Mouse (Mus musculus) spleen, adult 2 months (tissue): ENCODE results near the gene Agpat2. TPM values are rescaled to one million over a fixed set of nuclear protein-coding genes. Genes with fewer than 3 reads are reported as not detected.
A peak's percentile ranks its signal among the peaks of the same experiment; 100 is the strongest.

ENCODE experiments used
- DNase-seq, 2 experiments: peaks; one replicate each; pipeline versions ENCODE4 v3.0.0 to v3.0.0-alpha.2; 2012 to 2021; ENCODE audit warnings: low spot score in 2 of 2, low read depth in 1 of 2
- H3K27ac ChIP-seq: fragments of 200-500 bp; 2 replicates; pipeline ENCODE4 v1.5.1; 2012; ENCODE audit warnings: low read length, inconsistent platforms; ENCODE audit not compliant: insufficient read depth
- H3K27me3 ChIP-seq: fragments of 200-500 bp; 2 replicates; pipeline ENCODE4 v1.6.1; 2012; ENCODE audit warnings: mild to moderate bottlenecking, moderate library complexity, low read length, inconsistent platforms; ENCODE audit not compliant: control insufficient read depth, insufficient read depth
- H3K36me3 ChIP-seq: fragments of 200-500 bp; 2 replicates; pipeline ENCODE4 v1.6.1; 2012; ENCODE audit warnings: mild to moderate bottlenecking, low read length, inconsistent platforms; ENCODE audit not compliant: control insufficient read depth, insufficient read depth
- H3K4me1 ChIP-seq: fragments of 200-500 bp; 2 replicates; pipeline ENCODE4 v1.6.1; 2011; ENCODE audit warnings: inconsistent platforms; ENCODE audit not compliant: control insufficient read depth, insufficient read depth, insufficient read length
- H3K4me3 ChIP-seq: fragments of 200-500 bp; 2 replicates; pipeline ENCODE4 v1.5.1; 2011; ENCODE audit warnings: mild to moderate bottlenecking, inconsistent platforms; ENCODE audit not compliant: insufficient read depth, insufficient read length; ENCODE audit errors: extremely low read depth
- CTCF ChIP-seq: fragments of 200-500 bp; IDR thresholded peaks from 2 replicates; pipeline ENCODE4 v1.5.1; 2011; ENCODE audit warnings: mild to moderate bottlenecking, inconsistent platforms; ENCODE audit not compliant: insufficient read depth, insufficient read length, insufficient replicate concordance; ENCODE audit errors: extremely low read depth
- POLR2A ChIP-seq: fragments of 200-500 bp; IDR thresholded peaks from 2 replicates; pipeline ENCODE4 v1.6.1; 2011; ENCODE audit warnings: low read depth, low read length, inconsistent platforms
- WGBS: fragments of 180-500 bp; shearing (Covaris S2); methylation state at CpG from one replicate; pipeline ENCODE4 v1.1.7; 2018; 5-methylcytosine and 5-hydroxymethylcytosine counted together
- polyA plus RNA-seq: library from polyadenylated mRNA; depleted of rRNA; stranded (reverse); fragments of >200 nt; gene quantifications from 2 replicates; pipeline ENCODE4 v1.2.3, GENCODE M21; 2012

The Agpat2 gene
- polyA plus RNA-seq, 1 experiment = 22.7 TPM

GRCm38 (mm10) chr2:26578369-26578768 lies 25.8 kb downstream of the Agpat2 start:
- no peak for DNase-seq
- no peaks in the 10 kb centered on the region for H3K27me3 ChIP-seq
- 6% methylated on average over 6 of the region's 6 CpGs for WGBS
- no peaks in the 10 kb centered on the region; the same call in 1 of the 2 replicates for H3K4me1 ChIP-seq
- 0 out of 2 replicates have a peak overlapping the region, but pooled peaks have one; percentile 37 for H3K27ac ChIP-seq
- H3K36me3 ChIP-seq = no peaks in the 10 kb centered on the region
- TF ChIP-seq POLR2A (no peak), CTCF (no peak)
- H3K4me3 ChIP-seq = no peak overlapping the region

- no peak for DNase-seq
- H3K4me3 ChIP-seq = no peak overlapping the region
- H3K36me3 ChIP-seq = no peaks in the 10 kb centered on the region
- H3K27ac ChIP-seq = peak overlapping the region; percentile 30
- no peaks in the 10 kb centered on the region for H3K27me3 ChIP-seq
- H3K4me1 ChIP-seq = no peaks in the 10 kb centered on the region; the same call in 1 of the 2 replicates
- no peak for TF ChIP-seq CTCF
- 71% methylated on average over 4 of the region's 4 CpGs for WGBS
Measured at GRCm38 (mm10) chr2:26576462-26576861, 27.8 kb downstream of the Agpat2 start.

DNA sequence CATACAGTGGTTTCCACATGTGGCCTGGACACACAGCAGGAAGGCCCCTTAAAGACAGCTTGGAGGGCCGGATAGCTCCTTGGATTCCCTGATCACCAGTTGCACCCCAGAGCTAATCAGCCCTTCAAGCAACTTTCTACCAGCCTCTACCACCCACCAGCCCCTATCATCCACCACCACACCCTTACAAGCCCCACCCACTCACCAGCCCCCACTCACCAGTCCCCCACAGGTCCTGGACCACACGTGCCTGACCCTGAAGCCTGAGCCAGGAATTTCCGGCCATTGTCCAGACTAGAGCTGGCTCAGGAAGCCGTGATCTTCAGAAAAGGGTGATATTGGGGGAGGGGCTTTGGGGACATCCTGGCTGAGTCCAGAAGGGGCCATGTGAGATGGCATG lies 28.4 kb downstream of the Agpat2 start:
- Histone ChIP-seq H3K4me1 (no peaks in the 10 kb centered on the region; the same call in 1 of the 2 replicates), H3K27ac (peak overlapping the region; percentile 30), H3K36me3 (no peaks in the 10 kb centered on the region), H3K27me3 (no peaks in the 10 kb centered on the region), H3K4me3 (no peak overlapping the region)
- TF ChIP-seq CTCF = no peak
- TF ChIP-seq POLR2A = no peak
- 75% methylated on average over 4 of the region's 4 CpGs for WGBS
- DNase-seq = no peak

DNA sequence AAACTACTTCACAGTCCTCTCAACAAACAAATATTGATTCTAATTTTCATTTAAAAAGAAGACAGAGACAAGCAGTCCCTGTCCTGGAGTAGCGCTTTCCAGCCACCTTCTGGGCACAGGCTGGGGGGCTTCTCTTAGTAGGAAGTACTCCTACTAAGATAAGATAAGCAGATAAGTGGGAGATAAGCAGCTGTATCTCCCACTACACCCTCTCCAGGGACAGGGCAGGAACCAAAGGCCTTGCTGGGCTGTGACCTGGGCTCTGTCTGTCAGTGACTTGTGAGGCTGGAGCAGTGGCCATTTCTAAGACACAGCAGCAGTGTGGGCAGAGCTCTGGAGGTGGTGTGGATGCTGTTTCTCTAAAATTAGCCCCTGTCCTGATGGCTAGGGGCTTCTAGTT lies 28.8 kb downstream of the Agpat2 start:
- H3K4me3 ChIP-seq = no peak overlapping the region

GRCm38 (mm10) chr2:26574862-26575261 lies 29.4 kb downstream of the Agpat2 start:
- Histone ChIP-seq H3K27me3 (no peaks in the 10 kb centered on the region), H3K27ac (no peak overlapping the region), H3K36me3 (no peaks in the 10 kb centered on the region), H3K4me3 (no peak overlapping the region), H3K4me1 (no peaks in the 10 kb centered on the region; the same call in 1 of the 2 replicates)
- WGBS = 83% methylated on average over 5 of the region's 5 CpGs
- no peak for DNase-seq
- TF ChIP-seq POLR2A (no peak), CTCF (no peak)

More for the DNA sequence above, 28.8 kb downstream of the Agpat2 start:
- no peak for TF ChIP-seq POLR2A
- no peak for TF ChIP-seq CTCF
- DNase-seq = no peak
- 92% methylated on average over 1 of the region's 1 CpGs for WGBS
- Histone ChIP-seq H3K36me3 (no peaks in the 10 kb centered on the region), H3K4me1 (no peaks in the 10 kb centered on the region; the same call in 1 of the 2 replicates), H3K27me3 (no peaks in the 10 kb centered on the region), H3K27ac (peak overlapping the region; percentile 29)

DNA sequence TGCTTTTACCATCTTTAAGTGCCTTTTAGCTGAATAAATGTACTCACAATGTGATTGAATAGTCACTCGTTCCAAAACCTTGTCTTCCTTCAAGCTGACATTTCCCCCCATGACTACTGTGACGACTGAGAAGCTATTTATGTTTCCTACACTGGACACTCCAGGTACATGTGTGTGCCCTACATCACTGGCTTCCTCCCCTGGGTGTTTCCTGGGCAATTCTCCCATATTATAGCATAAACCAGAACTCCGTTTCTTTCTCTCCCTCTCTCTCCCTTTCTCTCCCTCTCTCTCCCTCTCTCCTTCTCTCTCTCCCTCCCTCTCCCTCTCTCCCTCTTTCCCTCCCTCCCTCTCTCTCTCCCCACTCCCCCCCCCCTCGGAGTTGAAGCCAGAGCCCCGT lies 30.4 kb downstream of the Agpat2 start:
- whole genome bisulfite sequencing = 17% methylated on average over 5 of the region's 5 CpGs
- Histone ChIP-seq H3K27ac (no peak overlapping the region), H3K4me1 (no peaks in the 10 kb centered on the region; the same call in 1 of the 2 replicates), H3K4me3 (no peak overlapping the region), H3K27me3 (no peaks in the 10 kb centered on the region), H3K36me3 (no peaks in the 10 kb centered on the region)
- no peak for TF ChIP-seq POLR2A
- TF ChIP-seq CTCF = no peak
- DNase-seq = no peak

GRCm38 (mm10) chr2:26573396-26573795 lies 30.8 kb downstream of the Agpat2 start:
- TF ChIP-seq CTCF (no peak), POLR2A (no peak)
- WGBS = 33% methylated on average over 12 of the region's 12 CpGs
- H3K27ac ChIP-seq = no peak overlapping the region
- H3K36me3 ChIP-seq = no peaks in the 10 kb centered on the region
- DNase-seq = no peak
- no peaks in the 10 kb centered on the region for H3K4me1 ChIP-seq
- H3K27me3 ChIP-seq = no peaks in the 10 kb centered on the region
- no peak overlapping the region for H3K4me3 ChIP-seq
